Mouse (Mus musculus): ENCODE results near the gene Fam71f2. TPM values are rescaled to one million over a fixed set of nuclear protein-coding genes. Genes with fewer than 3 reads are reported as not detected.

The Fam71f2 gene
- polyA plus RNA-seq, 2 experiments = 0.70 to 2.6 TPM

DNA sequence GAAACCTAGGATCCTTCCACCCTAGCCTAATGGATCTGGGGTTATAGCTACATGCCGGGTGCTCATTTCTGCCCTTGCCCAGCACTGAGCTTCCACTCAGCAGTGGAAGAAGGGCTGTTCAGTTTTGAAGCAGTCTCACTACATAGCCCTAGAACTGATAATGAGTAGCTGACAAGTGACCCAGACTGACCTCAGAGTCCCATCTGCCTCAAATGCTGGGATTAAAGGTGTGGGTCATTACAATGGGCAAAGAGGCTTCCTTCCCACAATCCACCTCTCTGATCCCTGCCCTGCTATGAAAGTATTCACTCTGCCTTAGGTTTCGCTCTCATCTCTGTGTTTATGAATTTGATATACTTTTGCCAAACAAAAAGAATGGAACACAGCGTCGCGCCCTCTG is 2.6 kb upstream of the Fam71f2 start:
- Histone ChIP-seq H3K36me3 (ENCODE audit: control insufficient read depth, insufficient read depth, low read length) (peaks cover 15% of the 10 kb centered on the region), H3K9me3 (ENCODE audit: control insufficient read depth, low read length) (no peaks in the 10 kb centered on the region), H3K27ac (replicated peaks; ENCODE audit: low read depth, low read length) (no peak overlapping the region), H3K4me2 (replicated peaks; ENCODE audit: low read depth, low read length, severe bottlenecking) (no peak overlapping the region), H3K4me3 (replicated peaks; ENCODE audit: low read length) (no peak overlapping the region), H3K9ac (ENCODE audit: low read depth, low read length, severe bottlenecking) (no peak overlapping the region), H3K4me1 (ENCODE audit: control insufficient read depth, insufficient read depth, low read length) (peaks cover 5% of the 10 kb centered on the region; the same call in 1 of the 2 replicates), H3K27me3 (ENCODE audit: control insufficient read depth, insufficient read depth, low read length) (no peaks in the 10 kb centered on the region)
- no peak for TF ChIP-seq POLR2A (IDR thresholded peaks at IDR 0.05; ENCODE audit: borderline replicate concordance, extremely low read depth, insufficient read depth, insufficient read length)
- ATAC-seq (ENCODE audit: low FRiP score, low read depth) = no peak
- DNase-seq (ENCODE audit: low spot score) = no peak
- 94% methylated on average over 5 of the region's 5 CpGs for WGBS

DNA sequence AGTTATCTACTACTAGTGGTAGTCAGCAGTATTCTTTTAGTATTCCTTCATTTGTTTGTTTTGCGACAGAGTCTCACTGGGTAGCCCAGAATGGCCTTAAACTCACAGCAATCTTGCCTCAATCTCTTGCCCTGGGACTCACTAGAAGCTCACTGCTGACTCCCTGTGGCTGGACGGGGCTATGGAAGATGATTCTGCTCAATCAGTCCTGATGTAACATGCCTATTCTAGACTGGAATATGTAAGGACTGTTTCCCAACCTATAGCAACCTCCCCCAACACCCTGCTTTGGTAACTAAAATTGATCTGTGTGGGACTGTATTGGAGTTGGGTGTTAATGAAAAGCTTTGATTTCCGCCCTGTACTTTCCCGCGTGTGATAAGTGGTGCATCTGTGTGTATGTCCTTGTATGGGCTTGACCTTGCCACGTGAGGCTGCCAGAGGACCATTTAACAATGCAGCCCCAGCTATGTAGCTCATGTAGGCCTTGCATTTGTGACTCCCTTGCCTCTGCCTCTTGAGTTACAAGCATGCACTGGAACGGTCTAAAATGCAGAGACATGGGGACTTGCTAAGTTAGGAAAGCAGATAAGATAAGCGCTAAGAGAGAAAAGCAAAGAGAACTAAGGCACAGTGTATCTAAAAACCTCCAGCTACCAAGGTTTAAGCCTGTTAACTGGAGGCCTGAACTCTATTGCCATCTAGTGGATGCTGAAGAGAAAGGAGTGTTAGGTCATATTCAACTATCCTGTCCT is 703 bp upstream of the Fam71f2 start:
- Histone ChIP-seq H3K36me3 (ENCODE audit: control insufficient read depth, insufficient read depth, low read length) (peaks cover 15% of the 10 kb centered on the region), H3K9ac (ENCODE audit: low read depth, low read length, severe bottlenecking) (no peak overlapping the region), H3K4me3 (replicated peaks; ENCODE audit: low read length) (no peak overlapping the region), H3K27ac (replicated peaks; ENCODE audit: low read depth, low read length) (no peak overlapping the region), H3K9me3 (ENCODE audit: control insufficient read depth, low read length) (no peaks in the 10 kb centered on the region), H3K4me2 (replicated peaks; ENCODE audit: low read depth, low read length, severe bottlenecking) (no peak overlapping the region), H3K27me3 (ENCODE audit: control insufficient read depth, insufficient read depth, low read length) (no peaks in the 10 kb centered on the region), H3K4me1 (ENCODE audit: control insufficient read depth, insufficient read depth, low read length) (no peaks in the 10 kb centered on the region)
- DNase-seq (ENCODE audit: low spot score) (peak; percentile 88), ATAC-seq (ENCODE audit: low FRiP score, low read depth) (peak; percentile 65; the same call in 1 of the 2 replicates)
- TF ChIP-seq POLR2A (IDR thresholded peaks at IDR 0.05; ENCODE audit: borderline replicate concordance, extremely low read depth, insufficient read depth, insufficient read length) = no peak
- 28% methylated on average over 8 of the region's 8 CpGs for WGBS

DNA sequence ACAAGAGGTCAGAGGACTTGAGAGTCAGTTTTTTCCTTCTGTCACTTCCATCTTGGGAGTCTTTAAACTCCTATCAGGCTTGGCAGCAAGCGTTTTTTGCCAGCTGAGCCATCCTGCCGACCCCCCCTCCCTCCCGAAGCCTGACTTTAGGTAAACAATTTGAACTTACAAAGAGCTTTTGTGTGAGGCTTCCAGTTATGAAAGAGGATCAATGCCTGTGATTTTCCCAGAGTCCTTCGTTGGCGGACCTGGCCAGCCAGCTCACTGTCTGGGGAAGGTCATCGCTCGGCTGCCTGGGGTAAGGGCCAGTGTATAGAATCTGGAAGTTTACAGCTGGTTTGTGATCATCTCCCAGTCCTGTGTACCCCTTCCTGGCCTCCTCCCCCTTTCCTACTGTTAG is 1.3 kb downstream of the Fam71f2 start:
- H3K9me3 ChIP-seq (ENCODE audit: control insufficient read depth, low read length) = no peaks in the 10 kb centered on the region
- no peak overlapping the region for H3K4me2 ChIP-seq (replicated peaks; ENCODE audit: low read depth, low read length, severe bottlenecking)
- no peaks in the 10 kb centered on the region for H3K4me1 ChIP-seq (ENCODE audit: control insufficient read depth, insufficient read depth, low read length)
- H3K27me3 ChIP-seq (ENCODE audit: control insufficient read depth, insufficient read depth, low read length) = no peaks in the 10 kb centered on the region
- TF ChIP-seq POLR2A (IDR thresholded peaks at IDR 0.05; ENCODE audit: borderline replicate concordance, extremely low read depth, insufficient read depth, insufficient read length) = no peak
- no peak overlapping the region for H3K4me3 ChIP-seq (replicated peaks; ENCODE audit: low read length)
- no peak overlapping the region for H3K9ac ChIP-seq (ENCODE audit: low read depth, low read length, severe bottlenecking)
- ATAC-seq (ENCODE audit: low FRiP score, low read depth) (no peak), DNase-seq (ENCODE audit: low spot score) (no peak)
- H3K36me3 ChIP-seq (ENCODE audit: control insufficient read depth, insufficient read depth, low read length) = peaks cover 4% of the 10 kb centered on the region; the same call in 1 of the 2 replicates
- WGBS = 63% methylated on average over 7 of the region's 7 CpGs
- H3K27ac ChIP-seq (replicated peaks; ENCODE audit: low read depth, low read length) = no peak overlapping the region

DNA sequence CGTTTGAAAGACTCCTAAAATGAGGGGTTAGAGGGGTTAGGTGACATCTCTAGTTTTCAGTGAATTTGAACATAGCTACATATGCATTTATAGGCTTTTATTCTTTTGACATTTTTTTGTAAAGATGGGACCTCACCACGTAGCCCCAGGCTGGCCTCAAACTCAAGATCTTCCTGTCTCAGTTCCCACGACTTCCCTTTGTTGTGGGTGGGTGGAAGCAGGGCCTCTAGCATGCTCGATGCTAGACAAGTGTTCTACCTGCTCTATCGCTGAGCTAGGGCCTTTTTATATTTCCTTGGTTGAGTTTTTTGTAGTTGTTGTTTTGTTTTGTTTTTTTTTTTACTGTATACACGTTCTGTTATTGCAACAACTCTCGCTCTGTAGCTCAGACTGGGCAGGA is 7.5 kb downstream of the Fam71f2 start:
- WGBS = 72% methylated on average over 7 of the region's 7 CpGs
- Histone ChIP-seq H3K4me2 (replicated peaks; ENCODE audit: low read depth, low read length, severe bottlenecking) (no peak overlapping the region), H3K9me3 (ENCODE audit: control insufficient read depth, low read length) (no peaks in the 10 kb centered on the region), H3K36me3 (ENCODE audit: control insufficient read depth, insufficient read depth, low read length) (no peaks in the 10 kb centered on the region), H3K9ac (ENCODE audit: low read depth, low read length, severe bottlenecking) (no peak overlapping the region), H3K4me1 (ENCODE audit: control insufficient read depth, insufficient read depth, low read length) (no peaks in the 10 kb centered on the region), H3K4me3 (replicated peaks; ENCODE audit: low read length) (no peak overlapping the region), H3K27me3 (ENCODE audit: control insufficient read depth, insufficient read depth, low read length) (no peaks in the 10 kb centered on the region), H3K27ac (replicated peaks; ENCODE audit: low read depth, low read length) (no peak overlapping the region)
- no peak for TF ChIP-seq POLR2A (IDR thresholded peaks at IDR 0.05; ENCODE audit: borderline replicate concordance, extremely low read depth, insufficient read depth, insufficient read length)
- DNase-seq (ENCODE audit: low spot score) (no peak), ATAC-seq (ENCODE audit: low FRiP score, low read depth) (no peak)

DNA sequence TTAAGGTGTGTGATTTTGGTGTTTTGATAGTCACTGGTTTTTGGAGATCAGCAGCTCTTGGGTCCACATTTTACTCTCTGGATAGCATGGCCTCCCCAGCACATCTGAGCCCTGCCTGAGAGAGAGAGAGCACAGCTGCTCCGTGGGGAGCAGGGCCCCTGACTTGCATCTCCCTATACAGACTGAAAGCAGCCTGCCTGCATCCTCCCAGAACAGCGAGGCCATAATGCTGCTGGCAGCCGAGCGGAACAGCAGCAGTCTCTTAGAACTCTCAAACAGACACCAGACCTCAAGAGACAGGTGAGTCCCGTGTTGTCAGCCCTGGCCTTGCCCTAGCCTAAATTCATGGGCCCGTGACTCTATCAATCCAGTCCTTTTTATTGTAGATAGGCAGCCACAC is 8.1 kb downstream of the Fam71f2 start:
- ATAC-seq (ENCODE audit: low FRiP score, low read depth) = no peak
- H3K27me3 ChIP-seq (ENCODE audit: control insufficient read depth, insufficient read depth, low read length) = no peaks in the 10 kb centered on the region
- no peak for TF ChIP-seq POLR2A (IDR thresholded peaks at IDR 0.05; ENCODE audit: borderline replicate concordance, extremely low read depth, insufficient read depth, insufficient read length)
- DNase-seq (ENCODE audit: low spot score) = no peak
- H3K4me1 ChIP-seq (ENCODE audit: control insufficient read depth, insufficient read depth, low read length) = no peaks in the 10 kb centered on the region
- H3K4me2 ChIP-seq (replicated peaks; ENCODE audit: low read depth, low read length, severe bottlenecking) = no peak overlapping the region
- no peak overlapping the region for H3K9ac ChIP-seq (ENCODE audit: low read depth, low read length, severe bottlenecking)
- no peak overlapping the region for H3K4me3 ChIP-seq (replicated peaks; ENCODE audit: low read length)
- H3K27ac ChIP-seq (replicated peaks; ENCODE audit: low read depth, low read length) = no peak overlapping the region
- 34% methylated on average over 6 of the region's 6 CpGs for WGBS
- H3K9me3 ChIP-seq (ENCODE audit: control insufficient read depth, low read length) = no peaks in the 10 kb centered on the region
- no peaks in the 10 kb centered on the region for H3K36me3 ChIP-seq (ENCODE audit: control insufficient read depth, insufficient read depth, low read length)
